Mouse (Mus musculus) heart, postnatal 0 days (tissue): ENCODE measurements around the gene Cwc25.

ENCODE experiments used
- CTCF ChIP-seq: IDR thresholded peaks from 2 replicates; pipeline ENCODE4 v1.5.1; 2016; ENCODE audit warnings: antibody characterized with exemption, control low read depth, low read depth
- EP300 ChIP-seq: IDR thresholded peaks from 2 replicates; pipeline ENCODE4 v1.6.1; 2016; ENCODE audit warnings: antibody characterized with exemption, low read depth

DNA sequence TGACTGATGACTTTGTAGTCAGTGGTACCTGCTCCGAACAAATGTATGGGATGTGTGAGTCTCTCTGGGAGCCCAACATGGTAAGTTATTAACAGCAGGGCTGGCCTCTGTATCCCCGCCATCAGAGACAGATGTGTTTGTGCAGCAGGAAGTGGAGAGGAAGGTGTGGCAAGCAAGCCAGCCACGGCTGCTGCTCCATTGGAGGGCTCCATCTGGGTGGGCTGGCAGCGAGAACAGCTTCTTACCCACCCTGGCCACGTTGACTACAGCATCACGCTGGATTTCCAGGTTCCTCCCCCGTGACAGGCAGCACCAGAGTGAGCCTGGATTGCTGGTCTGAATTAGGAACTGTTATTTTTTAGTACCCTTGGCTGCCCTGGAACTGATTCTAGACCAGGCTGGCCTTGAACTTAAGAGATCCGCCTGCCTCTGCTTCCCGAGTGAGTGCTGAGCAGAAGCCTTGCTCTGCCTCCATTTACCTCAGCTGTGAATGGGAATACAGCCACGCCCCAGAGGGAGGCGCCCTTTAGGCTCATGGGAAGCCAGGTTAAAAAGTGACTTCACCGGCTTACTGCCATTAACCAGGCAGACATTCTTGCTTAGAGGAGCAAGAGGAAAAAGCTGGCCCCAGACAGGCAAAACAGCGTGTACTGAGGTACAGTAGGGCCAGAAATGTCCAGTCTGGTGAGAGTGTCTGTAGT is 55.0 kb downstream of the Cwc25 start:
- TF ChIP-seq CTCF: no peak
- TF ChIP-seq EP300: no peak
